Mouse (Mus musculus) heart, adult 2 months (tissue): ENCODE measurements around the gene Pold4.
A peak's percentile ranks its signal among the peaks of the same experiment; 100 is the strongest.

Experiments
- CTCF ChIP-seq: fragments of 200-600 bp; IDR thresholded peaks from 2 replicates; pipeline ENCODE4 v1.8.1; 2022; ENCODE audit warnings: antibody characterized with exemption, mild to moderate bottlenecking, moderate library complexity
- POLR2A ChIP-seq: fragments of 200-500 bp; IDR thresholded peaks from 2 replicates; pipeline ENCODE4 v1.6.1; 2011; ENCODE audit warnings: mild to moderate bottlenecking, low read depth, low read length, control low read depth; ENCODE audit not compliant: insufficient read depth

GRCm38 (mm10) chr19:4203148-4203547 is 28.6 kb upstream of the Pold4 start:
- TF ChIP-seq CTCF (peak; percentile 35), POLR2A (no peak)
